Mouse (Mus musculus): ENCODE data around the gene Cdkl1.

DNA sequence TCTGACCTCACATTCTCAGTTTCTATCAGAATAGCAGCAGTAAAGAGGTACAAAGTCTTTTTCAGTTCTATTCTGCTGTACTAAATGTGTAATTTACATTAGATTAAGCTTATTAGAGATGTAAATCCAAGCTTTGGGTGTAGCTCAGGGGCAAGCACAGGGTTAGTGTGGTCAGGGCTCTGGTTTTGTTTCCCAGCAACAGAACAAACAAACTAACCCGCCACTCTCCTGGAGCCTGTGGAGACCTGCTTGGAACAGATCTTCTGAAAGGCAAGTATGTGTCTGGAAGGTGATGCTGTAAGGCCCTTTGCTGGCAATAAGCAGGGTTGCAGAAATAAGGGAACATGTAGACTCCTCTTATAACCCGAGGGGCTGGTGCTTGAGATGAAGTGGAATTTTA lies 37.1 kb upstream of the Cdkl1 start:
- no peak for TF ChIP-seq CTCF (IDR thresholded peaks at IDR 0.05; ENCODE audit: borderline replicate concordance, insufficient read depth, low read length)
- no peak for TF ChIP-seq POLR2A (IDR thresholded peaks at IDR 0.05; ENCODE audit: low read depth, low read length)

All from embryonic fibroblast, embryonic 13.5 days (primary cell).